Mouse (Mus musculus) E14TG2a.4 (cell line): ENCODE data around the gene Pigyl.

Experiments
- H3K27me3 ChIP-seq: 2 replicates; pipeline ENCODE4 v1.6.1; 2014; ENCODE audit warnings: low read length, control low read depth; ENCODE audit not compliant: insufficient read depth
- H3K36me3 ChIP-seq: 2 replicates; pipeline ENCODE4 v1.6.1; 2014; ENCODE audit warnings: low read length, control low read depth; ENCODE audit not compliant: insufficient read depth
- H3K4me1 ChIP-seq: replicated peaks from 2 replicates; pipeline ENCODE4 v1.6.1; 2014; ENCODE audit warnings: low read depth, low read length, control low read depth
- H3K4me3 ChIP-seq: replicated peaks from 2 replicates; pipeline ENCODE4 v1.5.1; 2014; ENCODE audit warnings: mild to moderate bottlenecking, low read length
- H3K9me3 ChIP-seq: 2 replicates; pipeline ENCODE4 v1.6.1; 2014; ENCODE audit warnings: low read length, control low read depth
- CTCF ChIP-seq: conservative IDR thresholded peaks from 2 replicates; pipeline ENCODE4 v1.5.1; 2014; ENCODE audit warnings: low read length
- NANOG ChIP-seq: IDR thresholded peaks from 2 replicates; pipeline ENCODE4 v1.6.1; 2014; ENCODE audit warnings: borderline replicate concordance, low read length, mixed read lengths
- POU5F1 ChIP-seq: IDR thresholded peaks from 2 replicates; pipeline ENCODE4 v1.6.1; 2014; ENCODE audit warnings: low read length, borderline replicate concordance

The Pigyl gene

GRCm38 (mm10) chr9:22156497-22157245 lies at the start of gene Pigyl:
Gene Pigyl (plus strand): TSS chr9:22156846.
- Histone ChIP-seq H3K36me3 (peaks cover 11% of the 10 kb centered on the region), H3K4me3 (peak within 1 kb of the TSS; percentile 88), H3K9me3 (peaks cover 11% of the 10 kb centered on the region), H3K27me3 (peaks cover 24% of the 10 kb centered on the region), H3K4me1 (peaks cover 48% of the 10 kb centered on the region)
- TF ChIP-seq NANOG: no peak
- TF ChIP-seq CTCF: no peak
- no peak for TF ChIP-seq POU5F1

- no peak overlapping the region for H3K4me3 ChIP-seq
- no peaks in the 10 kb centered on the region for H3K9me3 ChIP-seq
- H3K27me3 ChIP-seq: no peaks in the 10 kb centered on the region
- TF ChIP-seq POU5F1: no peak
- no peak for TF ChIP-seq CTCF
- no peak for TF ChIP-seq NANOG
- H3K4me1 ChIP-seq: no peaks in the 10 kb centered on the region
- H3K36me3 ChIP-seq: peaks cover 36% of the 10 kb centered on the region
These were observed 48.5 kb upstream of the Pigyl start for GRCm38 (mm10) chr9:22108194-22108593.

- Histone ChIP-seq H3K4me1 (peaks cover 23% of the 10 kb centered on the region), H3K9me3 (no peaks in the 10 kb centered on the region), H3K36me3 (peaks cover 42% of the 10 kb centered on the region), H3K4me3 (peak overlapping the region; percentile 93), H3K27me3 (0 out of 2 replicates have a peak, but pooled peaks cover 3% of the 10 kb centered on the region)
- TF ChIP-seq NANOG (no peak), POU5F1 (no peak), CTCF (no peak)
These were observed 41.0 kb upstream of the Pigyl start for GRCm38 (mm10) chr9:22115635-22116034.

- Histone ChIP-seq H3K4me3 (peak overlapping the region; percentile 93), H3K27me3 (peaks cover 5% of the 10 kb centered on the region; the same call in 1 of the 2 replicates), H3K9me3 (no peaks in the 10 kb centered on the region), H3K4me1 (peaks cover 23% of the 10 kb centered on the region), H3K36me3 (peaks cover 37% of the 10 kb centered on the region)
- TF ChIP-seq CTCF (no peak), NANOG (no peak), POU5F1 (no peak)
These were observed 40.6 kb upstream of the Pigyl start for GRCm38 (mm10) chr9:22116086-22116485.

GRCm38 (mm10) chr9:22116740-22117426 lies 39.8 kb upstream of the Pigyl start, which contains the start of gene Elof1:
Gene Elof1 (minus strand): TSS chr9:22117172.
- Histone ChIP-seq H3K4me1 (peaks cover 23% of the 10 kb centered on the region), H3K9me3 (no peaks in the 10 kb centered on the region), H3K36me3 (peaks cover 29% of the 10 kb centered on the region), H3K27me3 (peaks cover 7% of the 10 kb centered on the region; the same call in 1 of the 2 replicates), H3K4me3 (peak within 1 kb of the TSS; percentile 93)
- TF ChIP-seq NANOG (no peak), POU5F1 (no peak), CTCF (no peak)

- Histone ChIP-seq H3K9me3 (no peaks in the 10 kb centered on the region), H3K27me3 (peaks cover 13% of the 10 kb centered on the region; the same call in 1 of the 2 replicates), H3K4me3 (peak overlapping the region; percentile 93), H3K4me1 (peaks cover 23% of the 10 kb centered on the region), H3K36me3 (peaks cover 19% of the 10 kb centered on the region)
- TF ChIP-seq NANOG (no peak), POU5F1 (no peak), CTCF (peak; percentile 51)
These were observed 38.7 kb upstream of the Pigyl start for GRCm38 (mm10) chr9:22117754-22118456.

GRCm38 (mm10) chr9:22119543-22119942 lies 37.1 kb upstream of the Pigyl start:
- peaks cover 23% of the 10 kb centered on the region for H3K4me1 ChIP-seq
- H3K4me3 ChIP-seq: no peak overlapping the region
- H3K27me3 ChIP-seq: peaks cover 14% of the 10 kb centered on the region; the same call in 1 of the 2 replicates
- H3K36me3 ChIP-seq: peaks cover 3% of the 10 kb centered on the region; the same call in 1 of the 2 replicates
- no peaks in the 10 kb centered on the region for H3K9me3 ChIP-seq
- TF ChIP-seq POU5F1 (no peak), NANOG (no peak), CTCF (no peak)

- TF ChIP-seq NANOG: no peak
- no peak for TF ChIP-seq CTCF
- TF ChIP-seq POU5F1: no peak
- Histone ChIP-seq H3K36me3 (0 out of 2 replicates have a peak, but pooled peaks cover under 1% of the 10 kb centered on the region), H3K9me3 (no peaks in the 10 kb centered on the region)
These were observed 35.1 kb upstream of the Pigyl start for GRCm38 (mm10) chr9:22121545-22121944.

More at GRCm38 (mm10) chr9:22121545-22121944, 35.1 kb upstream of the Pigyl start:
- Histone ChIP-seq H3K4me3 (no peak overlapping the region), H3K27me3 (peaks cover 14% of the 10 kb centered on the region; the same call in 1 of the 2 replicates), H3K4me1 (peaks cover 32% of the 10 kb centered on the region)
